Mouse (Mus musculus): Measurements from ENCODE around the gene Gdnf.

- no peak for TF ChIP-seq CTCF (IDR thresholded peaks at IDR 0.05; ENCODE audit: insufficient read depth, low read depth, low read length)
- TF ChIP-seq POLR2A (IDR thresholded peaks at IDR 0.05; ENCODE audit: insufficient read depth, low read depth, low read length), result no peak
Measured at GRCm38 (mm10) chr15:7814917-7815316, 4.3 kb downstream of the Gdnf start.

Data from olfactory bulb, adult 2 months (tissue).